Mouse (Mus musculus): Measurements from ENCODE around the gene Gria4. TPM values are rescaled to one million over a fixed set of nuclear protein-coding genes. Genes with fewer than 3 reads are reported as not detected.
"Not testable (repeated sequence)": the region's sequence is repeated elsewhere in the genome, so short reads cannot be mapped to it uniquely, and the experiment has no call there.

Gria4 gene
- total RNA-seq, 2 experiments from 2014 or later, result 105 to 107 TPM

DNA sequence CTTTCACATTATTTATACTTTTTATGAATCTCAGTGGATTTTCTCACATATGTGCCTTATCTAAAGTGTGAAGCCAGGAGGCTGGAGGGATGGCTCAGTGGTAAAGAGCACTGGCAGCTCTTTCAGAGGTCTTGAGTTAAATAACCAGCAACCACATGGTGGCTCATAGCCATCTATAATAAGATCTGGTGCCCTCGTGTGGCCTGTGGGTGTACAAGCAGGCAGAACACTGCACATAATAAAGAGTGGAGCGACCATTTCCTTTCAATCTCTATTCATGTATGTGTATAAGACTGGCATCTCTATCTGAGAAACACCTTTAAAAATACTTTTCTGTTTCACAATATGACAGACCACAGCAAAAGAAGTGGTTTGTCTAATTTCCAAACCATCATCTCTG, 353.1 kb downstream of the Gria4 start:
- intact Hi-C loops (cut with DNase I), result no loop called here
- Histone ChIP-seq H3K4me3 (no peak overlapping the region), H3K27ac (no peak overlapping the region)
- TF ChIP-seq CTCF (IDR thresholded peaks at IDR 0.05), result peak; percentile 53
- no peak for DNase-seq (ENCODE audit: extremely low spot score in 1 of 2, low spot score in 2 of 2)

DNA sequence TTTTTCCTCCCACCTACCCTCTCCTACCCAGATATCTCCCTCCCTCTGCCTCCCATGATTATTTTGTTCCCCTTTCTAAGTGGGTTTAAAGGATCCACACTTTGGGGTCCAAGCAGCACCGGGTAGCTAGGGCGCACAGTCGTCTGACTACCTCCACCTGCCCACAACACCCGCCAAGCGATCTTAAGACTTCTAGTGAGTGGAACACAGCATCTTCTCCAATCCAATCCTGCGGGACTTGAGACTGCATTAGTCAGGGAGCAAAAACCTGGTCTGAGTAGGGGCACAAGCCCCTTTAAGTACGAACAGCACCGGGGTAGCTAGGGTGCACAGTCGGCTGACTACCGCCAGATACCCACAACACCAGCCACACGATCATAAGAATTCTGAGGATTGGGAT, 395.2 kb downstream of the Gria4 start:
- intact Hi-C loops (cut with DNase I); H3K27ac ChIP-seq; H3K4me3 ChIP-seq; DNase-seq (ENCODE audit: extremely low spot score in 1 of 2, low spot score in 2 of 2): not testable (repeated sequence)

DNA sequence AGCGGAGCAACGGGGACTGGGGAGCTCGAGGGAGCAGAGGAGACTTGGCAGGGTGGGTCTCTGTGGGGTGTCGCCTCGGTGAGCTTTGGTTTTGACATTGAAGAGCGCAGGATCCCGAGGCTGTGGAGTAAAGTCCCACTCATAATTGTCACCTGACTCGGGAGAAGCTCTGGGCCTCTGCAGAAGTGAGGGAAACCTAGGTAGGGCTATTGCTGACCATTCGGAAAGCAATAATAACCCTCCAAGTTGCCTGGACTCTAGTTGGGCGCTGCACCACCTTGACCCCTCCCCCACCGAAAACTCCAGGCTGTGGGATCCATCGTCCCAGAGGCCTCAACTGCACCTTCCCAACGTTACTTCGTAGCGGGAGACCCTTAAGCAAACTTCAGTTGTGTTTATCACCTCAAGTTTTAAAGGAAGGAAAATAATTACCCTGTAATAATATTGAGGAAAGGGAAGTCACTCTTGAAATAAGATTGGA, 419.4 kb downstream of the Gria4 start:
- TF ChIP-seq CTCF (IDR thresholded peaks at IDR 0.05), result no peak
- no peak for DNase-seq (ENCODE audit: extremely low spot score in 1 of 2, low spot score in 2 of 2)
- peak overlapping the region; percentile 84 for H3K27ac ChIP-seq
- intact Hi-C loops (cut with DNase I), result loop anchor here (2.0 kb wide), 1 partner anchor 68 kb away; the partner anchor contains the start of genes Aasdhppt and Kbtbd3
- peak overlapping the region; percentile 83 for H3K4me3 ChIP-seq

DNA sequence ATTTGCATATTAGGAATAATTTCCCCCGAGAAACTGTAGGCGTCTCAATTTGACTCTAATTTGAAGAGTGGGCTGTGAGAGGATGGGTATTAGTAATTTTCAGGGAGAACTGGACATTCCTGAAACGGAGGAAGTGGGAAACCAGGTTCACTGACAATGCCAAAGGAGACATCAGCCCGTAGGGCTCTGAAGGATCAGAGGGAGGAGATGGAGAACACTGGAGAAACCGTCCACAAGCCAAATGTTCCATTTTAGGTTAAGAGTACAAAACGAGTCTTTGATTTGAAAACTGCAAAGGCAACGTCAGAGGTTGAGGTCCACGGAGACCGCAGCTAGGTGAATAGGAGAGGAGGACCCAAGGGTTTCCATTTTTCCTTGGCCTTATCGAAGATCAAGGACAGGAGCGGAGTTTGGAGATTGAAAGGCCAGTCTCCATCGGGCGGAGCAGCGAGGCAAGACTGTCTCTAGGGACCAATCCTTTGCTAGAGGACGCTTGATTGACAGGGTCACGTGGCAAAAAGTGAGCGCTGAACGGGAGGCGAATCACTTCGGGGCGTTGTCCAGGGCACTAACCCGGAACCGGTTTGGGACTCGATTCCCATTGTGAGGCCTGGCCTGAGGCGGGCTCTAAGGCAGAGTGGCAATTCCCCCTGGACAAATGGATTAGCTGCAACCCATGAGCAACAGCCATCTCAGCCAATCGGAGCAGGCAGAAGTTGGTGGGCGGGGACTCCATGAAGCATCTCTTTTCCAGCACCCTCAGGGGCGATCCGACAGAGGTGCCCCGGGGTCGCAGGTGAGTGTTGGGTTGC, 420.0 kb downstream of the Gria4 start, which contains the start of gene Msantd4:
Gene Msantd4 (plus strand): TSS at position 735 of the 812 bp plus-strand sequence.
- intact Hi-C loops (cut with DNase I), result loop anchor here (2.0 kb wide), 1 partner anchor 67 kb away; the partner anchor contains the start of genes Aasdhppt and Kbtbd3
- DNase-seq (ENCODE audit: extremely low spot score in 1 of 2, low spot score in 2 of 2), result peak; percentile 94 to 98
- Histone ChIP-seq H3K4me3 (peak within 1 kb of the TSS; percentile 83), H3K27ac (peak within 1 kb of the TSS; percentile 97)
- no peak for TF ChIP-seq CTCF (IDR thresholded peaks at IDR 0.05)

Small RNAs within 50 kb of the gene (microRNA-seq; reads per million reads assigned to microRNA genes)
- gene Gm23811 (0 reads per million in 2 experiments), gene Gm23992 (0 reads per million in 2 experiments)
